Mouse (Mus musculus) telencephalon, adult 2 months (tissue): ENCODE measurements at regions not wholly inside any gene's neighbourhood (a gene's known extent, or its start where the extent isn't known, plus 50 kb on each side); places are given as distances from the start of the nearest gene placed in this dataset.

ENCODE experiments used
- DNase-seq: peaks from one replicate; pipeline ENCODE4 v3.0.0-alpha.2; 2011; ENCODE audit warnings: low read depth, low spot score

DNA sequence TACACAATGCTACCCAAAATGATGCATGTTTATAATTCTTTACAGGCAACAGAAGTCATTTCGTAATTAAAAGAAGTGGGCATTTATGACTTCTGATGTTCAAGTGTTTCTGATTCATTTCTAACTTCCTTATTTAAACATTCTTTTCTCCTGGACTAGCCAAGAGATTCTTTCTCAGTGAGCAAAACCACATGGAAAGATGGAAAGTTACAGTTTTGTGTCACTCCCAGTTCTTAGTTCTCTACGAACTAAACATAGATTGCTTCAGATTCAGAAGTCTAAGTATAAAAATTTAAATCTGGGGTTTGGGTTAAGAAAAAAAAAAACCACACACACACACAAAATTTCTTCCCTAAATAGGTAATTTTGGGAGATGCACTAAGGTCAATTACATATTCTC, 288.0 kb upstream of the Paip1 start:
- DNase-seq = no peak

DNA sequence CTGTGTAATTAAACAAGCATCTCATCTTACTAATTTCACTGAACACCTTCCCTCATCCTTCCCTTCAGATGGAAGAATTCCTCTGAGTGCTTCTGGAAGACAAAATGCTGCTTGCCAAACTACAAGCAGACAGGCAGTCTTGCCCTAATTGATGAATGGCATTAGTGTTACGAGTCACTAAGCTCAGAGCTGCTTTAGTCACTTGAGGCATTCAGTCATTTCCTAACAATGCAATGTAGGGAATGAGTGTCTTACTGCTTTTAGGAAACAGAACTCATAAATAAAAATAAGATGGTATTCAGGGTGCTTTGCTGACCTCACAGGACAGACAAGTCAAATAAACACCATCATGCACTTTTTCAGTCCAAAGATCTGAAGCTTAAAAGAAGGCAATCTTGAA, 285.1 kb upstream of the Paip1 start:
- no peak for DNase-seq

DNA sequence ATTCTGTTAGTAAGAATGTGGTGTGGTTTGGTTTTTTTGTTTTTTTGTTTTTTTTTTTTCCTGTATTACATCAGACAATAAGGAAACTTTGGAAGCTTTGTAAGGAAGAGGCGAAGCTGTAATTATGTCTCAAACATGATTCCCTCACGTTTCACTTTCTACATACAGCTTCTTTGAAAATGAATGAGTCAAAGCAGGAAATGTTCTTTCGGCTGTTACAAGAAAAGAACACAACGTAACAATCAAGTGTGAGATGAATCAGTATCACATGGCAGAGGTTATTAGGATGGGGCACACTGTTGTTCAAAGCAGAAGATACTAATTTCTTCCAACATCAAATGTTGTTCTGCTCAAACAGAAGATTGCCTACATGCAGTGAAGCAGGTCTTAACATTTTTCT, 282.7 kb upstream of the Paip1 start:
- DNase-seq = no peak

DNA sequence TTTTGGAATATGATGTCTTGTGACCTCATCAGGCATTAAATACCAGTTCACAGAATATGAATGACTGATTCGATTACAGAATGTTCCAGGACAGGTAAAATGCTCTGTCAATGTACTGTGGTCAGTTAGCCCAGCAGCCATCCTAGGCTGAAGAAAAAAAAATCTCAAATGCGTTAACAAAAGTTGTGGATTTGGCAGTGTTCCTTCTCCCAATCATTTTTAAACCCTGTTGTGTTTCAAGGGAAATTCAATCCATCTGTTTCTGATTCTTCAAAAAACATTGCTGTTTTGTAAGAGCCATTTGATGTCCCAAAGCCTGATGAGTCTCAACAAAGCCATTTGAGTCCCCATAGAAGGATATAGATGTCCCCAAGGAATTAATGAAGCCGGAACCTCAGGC, 280.7 kb upstream of the Paip1 start:
- DNase-seq = no peak

DNA sequence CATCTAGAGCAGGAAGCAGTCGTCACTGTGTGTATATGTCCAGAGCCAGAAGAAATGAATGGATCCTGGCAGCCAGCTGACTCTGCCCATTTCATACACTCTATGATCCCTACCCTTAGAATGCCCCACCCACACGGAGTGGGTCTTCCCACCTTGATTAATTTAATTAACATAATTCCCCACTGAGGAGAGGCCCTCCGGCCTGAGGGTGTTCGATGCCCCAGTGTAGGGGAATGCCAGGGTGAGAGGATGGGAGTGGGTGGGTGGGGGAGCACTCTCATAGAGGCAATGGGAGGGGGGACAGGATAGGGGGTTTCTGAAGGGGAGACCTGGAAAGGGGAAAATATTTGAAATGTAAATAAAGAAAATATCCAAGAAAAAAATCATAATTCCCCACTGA, 279.3 kb upstream of the Paip1 start:
- DNase-seq = no peak

DNA sequence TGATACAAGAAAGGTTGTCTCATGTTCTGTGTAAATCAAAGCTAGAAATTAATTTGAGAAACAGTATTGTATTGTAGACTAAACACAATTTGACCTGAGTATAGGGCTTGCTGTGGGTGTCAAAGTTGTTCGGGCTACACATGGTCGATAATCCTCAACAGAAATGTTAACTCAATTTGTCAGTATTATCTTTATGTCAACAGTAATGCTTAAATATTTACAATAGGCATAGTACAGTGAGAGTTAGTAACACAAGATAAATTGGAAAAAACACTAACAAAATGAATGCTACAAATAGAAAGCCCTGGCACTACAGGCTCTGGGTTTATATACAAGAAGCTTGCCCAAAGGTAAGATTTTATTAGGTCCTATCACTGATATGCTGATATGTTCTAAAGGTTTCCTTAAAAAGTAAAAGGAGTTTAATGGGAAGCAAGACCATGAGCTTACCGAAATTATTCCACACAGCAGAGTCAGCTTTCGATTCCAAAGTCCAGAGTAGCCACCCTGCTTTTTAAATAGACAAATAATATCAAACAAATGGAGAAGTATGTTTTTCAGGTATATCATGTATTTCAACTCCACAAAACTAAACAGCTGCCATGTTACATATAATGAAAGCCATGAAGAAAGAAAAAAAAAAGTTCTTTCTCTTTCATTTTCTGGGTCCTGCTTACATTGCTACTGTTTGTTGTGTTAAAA, 277.4 kb upstream of the Paip1 start:
- no peak for DNase-seq

DNA sequence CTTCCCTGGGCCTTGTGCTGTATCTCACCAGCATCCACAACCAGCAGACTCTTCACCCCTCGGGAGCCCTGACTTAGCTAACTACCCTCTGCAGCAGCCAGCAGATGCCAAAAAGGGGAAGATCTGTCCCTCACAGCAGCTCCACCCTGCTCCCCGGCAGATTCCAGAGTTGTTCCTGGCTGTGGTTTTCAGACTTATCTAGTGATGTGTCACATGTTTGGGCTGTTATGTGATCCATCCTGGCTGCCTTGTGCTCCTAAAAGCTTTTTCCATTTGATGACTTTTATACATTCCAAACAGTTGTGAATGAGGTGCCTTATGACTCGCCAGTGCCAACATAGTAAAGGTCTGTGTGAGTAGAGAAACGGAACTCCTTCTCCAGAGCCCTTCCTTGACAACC, 250.6 kb upstream of the Paip1 start:
- no peak for DNase-seq

DNA sequence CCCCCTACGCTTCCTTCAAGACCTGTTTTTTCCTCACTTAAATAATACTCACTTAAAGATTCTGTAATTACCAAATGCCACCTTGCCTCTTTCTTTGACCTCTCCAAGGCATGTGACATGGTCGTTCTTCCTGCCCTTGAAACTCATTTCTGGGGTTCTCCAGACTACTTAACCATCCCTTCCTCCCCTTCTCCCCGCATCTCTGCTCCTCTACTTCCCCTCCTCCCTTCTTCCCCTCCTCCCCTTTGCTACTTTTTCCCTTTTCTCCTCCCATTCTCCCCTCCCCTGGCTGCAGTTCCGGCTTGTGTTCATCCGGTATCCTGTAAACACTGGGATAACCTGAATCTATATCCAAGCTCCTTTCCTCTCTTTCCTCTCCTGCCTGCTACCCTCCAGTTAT, 250.2 kb upstream of the Paip1 start:
- DNase-seq = no peak

DNA sequence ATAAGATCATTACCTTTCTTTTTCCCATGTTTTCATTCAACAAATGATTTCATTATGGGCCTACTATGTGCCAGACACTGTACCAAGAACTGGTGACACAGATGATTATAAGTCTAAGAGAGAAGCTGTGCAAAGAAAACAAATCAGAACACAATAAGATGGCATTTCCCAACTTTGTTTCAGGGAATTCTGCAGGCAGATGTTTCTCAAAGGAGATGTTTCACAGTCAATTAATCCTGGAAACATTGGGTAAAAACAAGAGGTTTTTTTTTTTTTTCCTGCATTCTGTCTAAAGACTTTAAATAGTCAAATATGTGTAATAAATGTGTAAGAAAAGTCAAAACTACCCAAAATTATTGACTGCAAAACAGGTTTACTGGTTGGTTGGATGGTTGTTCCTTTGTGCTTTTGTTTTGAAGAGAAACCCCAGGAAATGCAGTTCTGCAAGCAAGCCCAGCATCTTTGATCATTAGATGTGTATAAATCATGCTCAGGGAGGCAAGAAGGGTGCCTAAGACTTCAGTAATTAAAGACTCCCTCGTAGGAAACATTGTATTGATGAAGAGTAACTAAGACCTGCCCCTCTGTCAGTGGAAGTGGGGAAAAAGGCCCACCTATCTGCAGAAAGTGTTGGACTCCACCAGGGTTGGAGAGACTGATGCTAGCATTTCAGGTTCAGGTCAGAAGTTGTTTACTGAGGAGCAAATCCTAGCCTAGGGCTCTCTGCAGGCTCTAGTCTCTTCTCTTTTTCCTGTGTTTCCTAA, 249.1 kb upstream of the Paip1 start:
- DNase-seq = no peak

DNA sequence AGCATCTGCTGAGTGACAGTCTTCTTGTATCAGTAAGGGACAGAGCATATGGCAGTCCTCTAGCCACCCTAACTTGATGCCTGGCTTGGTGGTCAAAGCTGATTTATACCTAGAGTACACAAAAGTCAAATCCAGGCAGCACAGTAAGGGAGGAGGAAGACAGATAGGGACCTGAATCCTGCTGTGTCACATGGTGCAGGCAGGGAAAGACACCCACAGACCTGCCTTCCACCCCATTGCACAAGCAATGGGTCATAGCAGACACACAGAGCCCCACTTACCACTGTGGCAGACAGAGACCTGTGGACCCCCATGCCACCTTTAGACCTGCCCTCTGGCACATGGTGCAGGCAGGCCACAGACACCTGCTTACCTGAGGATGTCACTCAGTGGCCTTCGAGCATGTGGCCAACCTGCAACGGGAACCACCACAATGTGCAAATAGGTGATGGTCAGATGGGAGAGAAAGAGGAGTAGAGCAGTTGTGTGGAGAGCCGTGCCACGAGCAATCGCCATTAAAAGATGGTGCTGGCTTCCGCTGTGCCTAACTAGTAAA, 244.0 kb upstream of the Paip1 start:
- DNase-seq = no peak

DNA sequence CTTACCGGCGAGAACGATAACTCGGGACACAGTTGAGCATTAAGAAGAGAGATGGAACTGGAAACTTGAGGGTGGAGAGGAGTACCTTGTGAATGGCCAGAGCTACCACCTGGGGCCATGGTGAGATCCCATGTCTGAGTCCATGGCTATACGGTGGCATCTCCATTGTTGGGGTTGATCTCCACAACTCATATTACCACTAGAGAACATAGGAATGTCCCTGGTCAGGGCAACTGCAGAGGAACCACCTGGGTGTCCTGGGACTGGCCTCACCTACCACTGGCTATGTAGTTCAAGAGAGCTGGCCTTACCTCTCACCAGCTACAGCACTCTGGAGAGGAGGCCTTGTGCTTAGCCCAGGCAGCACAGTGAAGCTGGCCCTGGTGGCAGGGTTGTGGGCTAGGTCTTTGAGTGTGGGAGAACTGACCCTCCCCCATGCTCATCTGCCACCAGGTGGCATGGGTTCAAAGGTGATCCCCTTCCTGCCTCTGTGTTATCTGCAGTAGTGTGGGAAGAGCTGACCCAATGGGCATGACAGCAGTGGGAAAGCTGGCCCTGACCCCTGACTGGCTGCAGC, 242.7 kb upstream of the Paip1 start:
- no peak for DNase-seq

DNA sequence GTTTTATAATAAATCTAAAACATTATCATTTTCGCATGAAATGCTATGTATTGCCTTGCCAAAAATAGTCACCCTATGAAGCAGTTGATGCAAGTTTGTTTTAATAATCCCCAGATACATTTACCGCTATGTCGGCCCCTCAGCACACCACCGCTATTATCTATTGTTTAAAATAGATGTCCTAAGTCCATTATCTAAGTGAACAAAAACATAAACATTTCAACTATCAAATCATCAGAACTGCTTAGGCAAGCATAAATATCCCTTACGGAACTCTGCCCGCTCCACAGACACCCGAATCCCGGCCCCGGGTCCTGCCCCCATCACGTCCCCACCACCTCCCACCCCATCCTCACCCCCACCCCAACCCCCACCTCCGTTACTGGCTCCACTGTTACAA, 196.8 kb upstream of the Paip1 start:
- DNase-seq = no peak

DNA sequence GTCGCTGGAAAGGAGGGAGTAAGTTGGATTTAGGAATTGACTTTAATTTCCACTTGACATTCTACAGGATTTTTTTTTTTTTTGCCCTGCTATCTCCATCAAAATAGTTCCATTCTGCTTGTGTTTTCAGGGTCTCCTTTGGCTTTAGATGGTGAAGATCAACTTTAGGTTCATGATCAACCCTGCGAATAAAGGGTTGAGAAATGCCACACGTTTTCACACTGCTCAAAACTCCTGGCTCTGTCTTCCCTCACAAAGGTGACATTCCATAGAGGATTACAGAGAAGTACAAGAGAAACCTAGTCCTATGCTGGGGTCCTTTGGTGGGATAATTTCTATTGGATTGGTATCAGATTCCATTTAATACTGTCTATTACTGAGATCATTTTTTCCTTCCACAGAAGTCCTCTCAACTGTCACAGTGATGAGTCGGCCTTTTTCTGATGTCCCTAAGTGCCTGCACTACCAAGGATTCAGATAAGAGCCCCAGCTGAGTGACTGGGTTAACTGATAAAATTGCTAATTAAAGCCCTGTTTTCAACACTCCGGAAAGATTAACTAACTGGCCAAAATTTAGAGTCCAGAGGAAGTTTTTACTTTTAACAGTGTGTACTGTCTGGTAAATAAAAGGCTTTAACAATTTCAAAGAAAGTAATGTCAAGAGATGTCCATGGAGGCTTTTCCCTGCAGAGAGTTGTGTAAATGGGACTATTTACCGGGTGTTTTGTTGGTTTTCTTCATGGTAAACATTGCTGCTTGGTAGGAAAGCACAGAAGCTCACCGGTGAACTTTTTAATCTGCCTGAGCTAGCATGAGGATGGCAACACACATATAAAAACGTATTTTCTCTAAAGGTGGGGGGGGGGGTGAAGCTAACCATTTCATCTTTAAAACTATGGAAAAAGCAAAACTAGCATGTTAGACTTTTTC, 196.0 kb upstream of the Paip1 start:
- DNase-seq = no peak

DNA sequence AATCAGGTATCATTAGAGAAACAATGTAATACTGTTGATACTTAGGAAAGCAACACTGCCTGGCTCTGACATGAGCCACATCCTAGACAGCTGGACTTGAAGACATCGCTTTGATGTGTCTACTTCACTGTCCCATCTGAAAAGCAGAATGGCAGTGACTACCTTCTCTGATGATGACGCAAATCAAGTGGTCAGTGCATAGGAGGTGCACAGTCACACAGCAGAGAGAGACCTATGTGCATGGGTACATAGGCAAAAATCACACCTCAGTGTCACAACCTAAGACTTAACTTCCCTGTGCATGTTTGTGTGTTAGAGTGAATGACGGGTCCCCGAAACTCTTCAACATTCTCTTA, 195.4 kb upstream of the Paip1 start:
- DNase-seq = no peak

DNA sequence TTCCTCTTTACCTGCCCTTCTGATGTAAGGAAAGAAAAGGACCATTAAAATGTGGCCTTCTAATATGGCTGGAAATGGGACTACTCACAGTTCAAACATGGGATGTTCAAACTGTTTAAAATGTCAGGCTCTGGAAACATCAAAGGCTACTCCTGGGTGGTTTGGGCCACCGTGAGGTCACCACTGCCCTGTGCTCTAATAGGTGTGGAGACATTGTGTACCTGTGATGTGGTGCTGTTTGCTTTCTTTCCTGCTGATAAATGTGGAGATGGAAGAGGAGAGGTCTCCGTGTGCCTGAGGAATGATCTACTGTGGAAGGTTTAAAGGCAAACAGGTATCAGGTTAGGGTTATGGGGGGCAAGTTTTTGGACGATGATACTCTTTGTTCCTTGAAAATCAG, 194.5 kb upstream of the Paip1 start:
- DNase-seq = no peak

DNA sequence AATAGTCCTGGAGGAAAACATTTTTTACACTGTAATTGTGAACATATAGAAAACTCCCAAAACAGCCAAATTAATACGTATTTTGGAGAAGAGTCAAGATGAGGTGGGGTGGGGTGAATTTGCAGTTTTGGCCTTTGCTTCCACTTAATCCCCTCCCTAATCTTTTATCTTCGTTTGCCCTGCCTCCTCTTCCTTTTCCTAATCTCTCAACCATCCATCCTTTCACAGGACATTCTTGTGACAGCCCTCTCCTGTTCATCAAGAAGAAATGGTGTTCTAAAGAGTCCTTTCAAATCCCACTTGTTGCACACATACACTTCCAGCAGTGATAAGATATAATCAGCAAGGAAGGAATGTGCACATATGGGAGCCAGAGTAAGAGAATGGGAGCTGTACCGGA, 186.0 kb upstream of the Paip1 start:
- no peak for DNase-seq

DNA sequence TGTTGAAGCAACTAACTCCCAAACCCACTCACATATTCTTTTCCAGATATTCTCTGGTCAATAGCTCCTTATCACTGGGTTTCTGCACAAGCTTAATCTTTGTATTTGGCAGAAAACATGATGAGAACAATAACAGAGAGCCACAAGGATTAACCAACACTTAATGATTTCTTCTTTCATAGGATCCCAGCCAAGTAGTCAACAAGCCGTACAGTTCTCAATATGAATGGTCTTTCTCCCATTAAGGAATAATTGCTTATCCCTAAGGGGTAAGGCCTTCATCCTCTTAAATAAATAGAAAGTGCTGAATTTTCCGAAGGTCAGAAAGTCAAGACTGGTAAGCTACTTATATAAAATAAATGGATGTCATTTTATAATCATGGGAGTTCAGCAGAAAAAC, 181.3 kb upstream of the Paip1 start:
- DNase-seq = no peak

DNA sequence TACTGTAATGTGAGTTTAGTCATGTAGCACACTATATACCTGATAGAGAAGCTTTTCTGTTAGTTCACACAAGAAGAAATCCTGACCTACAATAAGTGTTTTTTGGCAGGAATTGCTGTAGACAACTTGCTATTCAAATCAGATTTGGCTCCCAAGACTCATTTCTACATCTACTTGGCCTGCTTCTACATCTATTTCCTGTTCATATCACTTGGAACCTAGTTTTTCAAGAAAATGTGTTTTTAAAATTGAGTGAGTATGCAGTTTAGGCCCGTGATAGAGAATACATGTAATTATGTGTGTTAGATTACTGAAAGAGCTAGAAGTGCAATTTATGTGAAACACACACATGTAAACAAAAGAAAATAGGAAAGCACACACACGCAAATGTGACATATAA, 176.4 kb upstream of the Paip1 start:
- peak; percentile 10 for DNase-seq

DNA sequence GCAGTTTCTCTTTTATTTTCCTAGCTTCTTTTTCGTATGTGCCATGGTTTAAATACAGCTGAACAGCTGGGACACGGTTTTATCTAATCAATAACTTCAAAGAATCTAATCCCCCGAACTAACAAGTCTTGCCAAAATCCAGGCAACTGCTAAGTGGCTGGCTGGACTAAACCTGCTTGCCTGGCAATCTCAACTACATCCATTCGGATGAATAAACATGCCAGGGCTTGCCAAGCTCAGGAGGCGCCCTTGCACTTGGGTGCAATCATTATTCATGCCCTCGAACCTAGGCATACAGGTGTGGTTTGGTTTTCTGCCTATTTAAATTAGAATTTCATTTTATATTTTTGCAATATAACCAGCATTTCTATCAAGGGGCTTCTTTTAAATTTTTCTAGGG, 172.1 kb upstream of the Paip1 start:
- DNase-seq = no peak

DNA sequence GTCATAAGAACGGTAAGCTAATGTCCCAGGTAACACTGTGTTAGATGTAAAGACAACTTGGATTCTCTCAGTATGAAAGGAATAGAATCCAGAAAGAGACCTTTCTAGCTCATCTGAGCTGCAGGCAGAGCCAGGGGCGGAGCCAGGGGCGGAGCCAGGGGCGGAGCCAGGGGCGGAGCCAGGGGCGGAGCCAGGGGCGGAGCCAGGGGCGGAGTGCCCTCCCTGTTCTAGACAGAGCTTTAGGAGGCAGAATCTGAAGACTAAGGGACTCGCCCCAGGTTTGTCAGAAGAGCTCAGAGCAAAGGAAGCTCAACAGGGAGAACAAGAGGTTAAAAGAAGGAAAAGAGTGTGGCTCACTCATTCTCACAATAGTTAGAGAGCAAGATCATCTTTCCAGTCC, 169.9 kb upstream of the Paip1 start:
- no peak for DNase-seq

DNA sequence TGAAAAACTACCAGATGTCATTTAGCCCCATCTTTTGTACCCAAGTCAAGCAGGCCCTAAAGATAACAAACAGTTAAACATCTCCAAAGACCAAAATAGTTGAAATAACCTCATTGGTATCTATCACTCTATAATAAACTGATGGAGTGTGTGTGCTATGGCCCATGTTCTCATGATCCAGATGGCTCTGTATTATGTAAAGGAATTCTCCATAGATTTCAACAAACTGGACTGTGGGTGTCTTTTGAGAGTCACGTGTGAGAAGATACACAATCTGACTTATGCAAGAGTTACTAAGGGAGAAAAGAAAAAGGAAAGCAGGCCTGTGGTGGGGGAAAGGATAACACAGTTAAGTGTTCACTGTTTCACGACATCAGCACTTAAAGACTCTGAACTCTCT, 164.8 kb upstream of the Paip1 start:
- no peak for DNase-seq
